Mouse (Mus musculus): Measurements from ENCODE around the gene Fer.

DNA sequence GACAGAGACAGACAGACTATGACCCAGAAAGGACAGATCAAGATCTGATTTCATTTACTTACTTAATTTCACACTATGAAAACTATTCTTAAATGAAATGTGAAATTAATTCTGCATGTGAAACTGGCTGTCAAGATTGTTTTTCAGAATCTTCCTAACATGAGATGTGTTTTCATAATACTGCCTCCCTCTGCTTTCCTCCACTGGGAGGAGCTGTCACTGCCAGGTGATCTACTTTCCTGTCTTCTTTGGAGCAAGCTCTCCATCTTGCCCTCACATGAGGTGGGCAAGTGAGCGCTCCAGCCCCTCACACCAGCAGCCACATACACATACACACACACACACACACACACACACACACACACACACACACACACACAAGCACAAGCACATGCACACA lies 108.1 kb downstream of the Fer start:
- no peak for TF ChIP-seq POLR2A (IDR thresholded peaks at IDR 0.05; ENCODE audit: borderline replicate concordance, extremely low read depth, low read depth, low read length)
- no peak for TF ChIP-seq CTCF (IDR thresholded peaks at IDR 0.05; ENCODE audit: insufficient read depth, low read length)
